In the genomic region with DNA sequence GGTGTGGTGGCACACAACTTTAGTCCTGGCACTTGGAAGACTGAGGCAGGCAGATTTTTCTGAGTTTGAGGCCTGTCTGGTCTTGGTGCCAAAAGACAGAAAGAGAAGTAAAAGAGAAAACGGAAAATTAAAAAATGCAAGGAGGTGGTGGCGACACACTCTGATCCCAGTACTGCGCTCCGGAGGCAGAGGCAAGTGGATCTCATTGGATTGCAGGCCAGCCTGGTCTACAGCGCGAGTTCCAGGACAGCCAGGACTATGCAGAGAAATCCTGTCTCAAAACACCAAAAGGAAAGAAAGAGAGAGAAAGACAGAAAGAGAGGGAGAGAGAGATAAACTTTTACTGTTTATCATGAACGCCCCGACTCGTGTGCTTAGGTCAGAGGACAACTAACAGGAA, we compare ENCODE assay signal across 8 mouse cellular contexts. TPM values are rescaled to one million over a fixed set of nuclear protein-coding genes. Genes with fewer than 3 reads are reported as not detected.
DNase-seq lines count a peak whose midpoint lies in the region; ATAC-seq and TF ChIP-seq lines count a peak whose summit lies in the region.

No protein-coding gene starts in this region.

- peak overlapping the region; percentile 58 for H3K9ac ChIP-seq in lung, embryonic 15.5 days
- peak overlapping the region; percentile 98 for H3K9ac ChIP-seq in neural tube, embryonic 15.5 days (replicated peaks)

- H3K27me3 ChIP-seq in lung, embryonic 15.5 days = no peaks in the 10 kb centered on the region
- H3K27me3 ChIP-seq in limb, embryonic 10.5 days (ENCODE audit: low read depth, poor library complexity, severe bottlenecking) = no peaks in the 10 kb centered on the region
- H3K27me3 ChIP-seq in neural tube, embryonic 15.5 days (replicated peaks) = no peaks in the 10 kb centered on the region

- peaks cover 28% of the 10 kb centered on the region for H3K36me3 ChIP-seq in lung, embryonic 15.5 days
- H3K36me3 ChIP-seq in limb, embryonic 10.5 days = peaks cover 33% of the 10 kb centered on the region
- H3K36me3 ChIP-seq in neural tube, embryonic 15.5 days = peaks cover 27% of the 10 kb centered on the region

- DNase-seq in lung, postnatal 25 days (ENCODE audit: low spot score) = no peak
- DNase-seq in limb, embryonic 10.5 days (ENCODE audit: low spot score) = no peak
- DNase-seq in gastrocnemius, postnatal 4 days (ENCODE audit: low spot score in 2 of 2) = no peak
- no peak for DNase-seq in thymus, adult 18-20 months
- no peak for DNase-seq in gastrocnemius, postnatal 25 days

- peak overlapping the region; percentile 67 for H3K4me3 ChIP-seq in lung, embryonic 15.5 days
- H3K4me3 ChIP-seq in embryonic fibroblast, embryonic 13.5 days (ENCODE audit: insufficient read depth, low read length) = peak overlapping the region; percentile 54
- H3K4me3 ChIP-seq in limb, embryonic 10.5 days = peak overlapping the region; percentile 96
- peak overlapping the region; percentile 86 for H3K4me3 ChIP-seq in neural tube, embryonic 15.5 days (replicated peaks)

- peak overlapping the region; percentile 59 for H3K27ac ChIP-seq in lung, embryonic 15.5 days
- H3K27ac ChIP-seq in embryonic fibroblast, embryonic 13.5 days (ENCODE audit: insufficient read depth, low read length) = no peak overlapping the region
- peak overlapping the region; percentile 93 for H3K27ac ChIP-seq in limb, embryonic 10.5 days
- peak overlapping the region; percentile 84 for H3K27ac ChIP-seq in neural tube, embryonic 15.5 days (replicated peaks)

- no peak for TF ChIP-seq CTCF in embryonic fibroblast, embryonic 13.5 days (IDR thresholded peaks at IDR 0.05; ENCODE audit: borderline replicate concordance, insufficient read depth, low read length)

- 36% methylated on average over 9 of the region's 9 CpGs for WGBS in lung, embryonic 15.5 days
- WGBS in limb, embryonic 10.5 days = 64% methylated on average over 9 of the region's 9 CpGs
- WGBS in neural tube, embryonic 15.5 days = 52% methylated on average over 9 of the region's 9 CpGs

- H3K4me2 ChIP-seq in lung, embryonic 15.5 days = peak overlapping the region; percentile 71
- H3K4me2 ChIP-seq in neural tube, embryonic 15.5 days = peak overlapping the region; percentile 96

- no peaks in the 10 kb centered on the region for H3K9me3 ChIP-seq in lung, embryonic 15.5 days
- H3K9me3 ChIP-seq in limb, embryonic 10.5 days (replicated peaks) = no peaks in the 10 kb centered on the region
- H3K9me3 ChIP-seq in neural tube, embryonic 15.5 days (replicated peaks) = no peaks in the 10 kb centered on the region

- TF ChIP-seq POLR2A in embryonic fibroblast, embryonic 13.5 days (IDR thresholded peaks at IDR 0.05; ENCODE audit: low read depth, low read length) = no peak

- H3K4me1 ChIP-seq in lung, embryonic 15.5 days = peaks cover 13% of the 10 kb centered on the region
- H3K4me1 ChIP-seq in embryonic fibroblast, embryonic 13.5 days (ENCODE audit: control insufficient read depth, insufficient read depth, low read length) = no peaks in the 10 kb centered on the region
- peaks cover 10% of the 10 kb centered on the region for H3K4me1 ChIP-seq in limb, embryonic 10.5 days
- H3K4me1 ChIP-seq in neural tube, embryonic 15.5 days = peaks cover 20% of the 10 kb centered on the region

- peak; percentile 17; the same call in 1 of the 2 replicates for ATAC-seq in lung, embryonic 15.5 days (ENCODE audit: borderline replicate concordance, extremely low read depth, low FRiP score, low TSS enrichment)
- ATAC-seq in neural tube, embryonic 15.5 days (ENCODE audit: low FRiP score) = peak; percentile 36

RNA-seq across cellular contexts. Expression of a gene that starts 0.5 kb away (rescaled TPM):
- polyA plus RNA-seq in lung, embryonic 15.5 days (2015; fragmentation: Nextera tagmentation; extraction: Ambion mirVana) = 153 and 158 TPM in 2 replicates
- 104 and 112 TPM in 2 replicates for polyA plus RNA-seq in embryonic fibroblast, embryonic 13.5 days (2011; ENCODE audit: insufficient read length, low read depth, missing spikeins)
- 211 and 228 TPM in 2 replicates for polyA plus RNA-seq in limb, embryonic 10.5 days (2016; fragmentation: Nextera tagmentation; extraction: Ambion mirVana)
- polyA plus RNA-seq in neural tube, embryonic 15.5 days (2015; fragmentation: Nextera tagmentation; extraction: Ambion mirVana) = 138 and 156 TPM in 2 replicates
- total RNA-seq in gastrocnemius, postnatal 4 days (2021) = 100 to 1,000 TPM; 149 to 158 TPM
- 100 to 1,000 TPM; 190 to 208 TPM for total RNA-seq in gastrocnemius, postnatal 25 days (2021)

RNA-seq across cellular contexts. Expression of a gene that starts 9.9 kb away (rescaled TPM):
- 58.5 and 60.2 TPM in 2 replicates for polyA plus RNA-seq in lung, embryonic 15.5 days (2015; fragmentation: Nextera tagmentation; extraction: Ambion mirVana)
- 16.3 and 22.3 TPM in 2 replicates for polyA plus RNA-seq in embryonic fibroblast, embryonic 13.5 days (2011; ENCODE audit: insufficient read length, low read depth, missing spikeins)
- 56.8 and 60.6 TPM in 2 replicates for polyA plus RNA-seq in limb, embryonic 10.5 days (2016; fragmentation: Nextera tagmentation; extraction: Ambion mirVana)
- polyA plus RNA-seq in neural tube, embryonic 15.5 days (2015; fragmentation: Nextera tagmentation; extraction: Ambion mirVana) = 62.6 and 65.7 TPM in 2 replicates
- 10 to 100 TPM; 48.1 to 49.3 TPM for total RNA-seq in gastrocnemius, postnatal 4 days (2021)
- total RNA-seq in gastrocnemius, postnatal 25 days (2021) = 10 to 100 TPM; 50.8 to 57.0 TPM

RNA-seq across cellular contexts. Expression of a gene that starts 12.7 kb away (rescaled TPM):
- 70.5 and 72.7 TPM in 2 replicates for polyA plus RNA-seq in lung, embryonic 15.5 days (2015; fragmentation: Nextera tagmentation; extraction: Ambion mirVana)
- polyA plus RNA-seq in embryonic fibroblast, embryonic 13.5 days (2011; ENCODE audit: insufficient read length, low read depth, missing spikeins) = 11.7 and 28.6 TPM in 2 replicates
- 110 and 149 TPM in 2 replicates for polyA plus RNA-seq in limb, embryonic 10.5 days (2016; fragmentation: Nextera tagmentation; extraction: Ambion mirVana)
- 44.5 and 47.3 TPM in 2 replicates for polyA plus RNA-seq in neural tube, embryonic 15.5 days (2015; fragmentation: Nextera tagmentation; extraction: Ambion mirVana)
- total RNA-seq in gastrocnemius, postnatal 4 days (2021) = 10 to 100 TPM in 1 of 2 experiments, 1 to 10 TPM in 1; 2.4 to 11.4 TPM
- total RNA-seq in gastrocnemius, postnatal 25 days (2021) = 10 to 100 TPM in 1 of 2 experiments, 1 to 10 TPM in 1; 4.8 to 10.3 TPM

RNA-seq across cellular contexts. Expression of a gene that starts 12.9 kb away (rescaled TPM):
- polyA plus RNA-seq in lung, embryonic 15.5 days (2015; fragmentation: Nextera tagmentation; extraction: Ambion mirVana) = not detected in 2 replicates
- polyA plus RNA-seq in embryonic fibroblast, embryonic 13.5 days (2011; ENCODE audit: insufficient read length, low read depth, missing spikeins) = not detected in 2 replicates
- polyA plus RNA-seq in limb, embryonic 10.5 days (2016; fragmentation: Nextera tagmentation; extraction: Ambion mirVana) = not detected in 2 replicates
- not detected in 2 replicates for polyA plus RNA-seq in neural tube, embryonic 15.5 days (2015; fragmentation: Nextera tagmentation; extraction: Ambion mirVana)
- not detected for total RNA-seq in gastrocnemius, postnatal 4 days (2021)
- not detected for total RNA-seq in gastrocnemius, postnatal 25 days (2021)

RNA-seq across cellular contexts. Expression of a gene that starts 17.8 kb away (rescaled TPM):
- 81.5 and 93.7 TPM in 2 replicates for polyA plus RNA-seq in lung, embryonic 15.5 days (2015; fragmentation: Nextera tagmentation; extraction: Ambion mirVana)
- polyA plus RNA-seq in embryonic fibroblast, embryonic 13.5 days (2011; ENCODE audit: insufficient read length, low read depth, missing spikeins) = 61.7 and 68.8 TPM in 2 replicates
- polyA plus RNA-seq in limb, embryonic 10.5 days (2016; fragmentation: Nextera tagmentation; extraction: Ambion mirVana) = 151 and 188 TPM in 2 replicates
- 40.1 and 48.2 TPM in 2 replicates for polyA plus RNA-seq in neural tube, embryonic 15.5 days (2015; fragmentation: Nextera tagmentation; extraction: Ambion mirVana)
- 10 to 100 TPM; 30.0 to 30.9 TPM for total RNA-seq in gastrocnemius, postnatal 4 days (2021)
- total RNA-seq in gastrocnemius, postnatal 25 days (2021) = 10 to 100 TPM; 13.1 to 18.0 TPM
